Mouse (Mus musculus): Measurements from ENCODE around the gene Hprt. TPM values are rescaled to one million over a fixed set of nuclear protein-coding genes. Genes with fewer than 3 reads are reported as not detected.

The Hprt gene
- 98.8 and 114 TPM in 2 replicates for polyA plus RNA-seq (2015; fragmentation: Nextera tagmentation; extraction: Ambion mirVana)

- peak; percentile 98 for ATAC-seq
- H3K27me3 ChIP-seq (ENCODE audit: control insufficient read depth, insufficient read depth, low read depth, low read length), result no peaks in the 10 kb centered on the region
- 21% methylated on average over 61 of the region's 72 CpGs for WGBS
- no peaks in the 10 kb centered on the region for H3K9me3 ChIP-seq (replicated peaks; ENCODE audit: control insufficient read depth, low read length, poor library complexity, severe bottlenecking)
- H3K36me3 ChIP-seq (ENCODE audit: control insufficient read depth, insufficient read depth, low read length), result no peaks in the 10 kb centered on the region
- H3K4me3 ChIP-seq (ENCODE audit: low read depth, low read length), result peak within 1 kb of the TSS; percentile 46
- peak within 1 kb of the TSS; percentile 66 for H3K9ac ChIP-seq (ENCODE audit: low read depth, low read length)
- H3K4me2 ChIP-seq (ENCODE audit: low read length), result peak within 1 kb of the TSS; percentile 57
- H3K27ac ChIP-seq (ENCODE audit: low read length), result peak within 1 kb of the TSS; percentile 74
- H3K4me1 ChIP-seq (ENCODE audit: control insufficient read depth, insufficient read depth, low read length), result 0 out of 2 replicates have a peak, but pooled peaks cover 6% of the 10 kb centered on the region
These were observed at the start of gene Hprt for GRCm38 (mm10) chrX:52987905-52988783. TSS of gene Hprt (plus strand) at chrX:52988137.

GRCm38 (mm10) chrX:52945509-52945908 lies 42.4 kb upstream of the Hprt start:
- Histone ChIP-seq H3K27me3 (ENCODE audit: control insufficient read depth, insufficient read depth, low read depth, low read length) (no peaks in the 10 kb centered on the region), H3K4me2 (ENCODE audit: low read length) (no peak overlapping the region), H3K4me1 (ENCODE audit: control insufficient read depth, insufficient read depth, low read length) (no peaks in the 10 kb centered on the region), H3K36me3 (ENCODE audit: control insufficient read depth, insufficient read depth, low read length) (peaks cover 9% of the 10 kb centered on the region; the same call in 1 of the 2 replicates), H3K9me3 (replicated peaks; ENCODE audit: control insufficient read depth, low read length, poor library complexity, severe bottlenecking) (no peaks in the 10 kb centered on the region), H3K9ac (ENCODE audit: low read depth, low read length) (no peak overlapping the region), H3K4me3 (ENCODE audit: low read depth, low read length) (no peak overlapping the region), H3K27ac (ENCODE audit: low read length) (no peak overlapping the region)
- WGBS, result 83% methylated on average over 5 of the region's 5 CpGs
- ATAC-seq, result no peak

GRCm38 (mm10) chrX:52949713-52950112 lies 38.2 kb upstream of the Hprt start:
- no peak for ATAC-seq
- Histone ChIP-seq H3K4me1 (ENCODE audit: control insufficient read depth, insufficient read depth, low read length) (no peaks in the 10 kb centered on the region), H3K9ac (ENCODE audit: low read depth, low read length) (no peak overlapping the region), H3K9me3 (replicated peaks; ENCODE audit: control insufficient read depth, low read length, poor library complexity, severe bottlenecking) (no peaks in the 10 kb centered on the region), H3K4me2 (ENCODE audit: low read length) (no peak overlapping the region), H3K27ac (ENCODE audit: low read length) (no peak overlapping the region), H3K4me3 (ENCODE audit: low read depth, low read length) (no peak overlapping the region), H3K36me3 (ENCODE audit: control insufficient read depth, insufficient read depth, low read length) (peaks cover 2% of the 10 kb centered on the region), H3K27me3 (ENCODE audit: control insufficient read depth, insufficient read depth, low read depth, low read length) (no peaks in the 10 kb centered on the region)
- 62% methylated on average over 2 of the region's 2 CpGs for WGBS

- no peak overlapping the region for H3K4me2 ChIP-seq (ENCODE audit: low read length)
- 94% methylated on average over 4 of the region's 4 CpGs for WGBS
- no peak overlapping the region for H3K27ac ChIP-seq (ENCODE audit: low read length)
- H3K4me1 ChIP-seq (ENCODE audit: control insufficient read depth, insufficient read depth, low read length), result no peaks in the 10 kb centered on the region
- no peaks in the 10 kb centered on the region; the same call in none of the 2 replicates for H3K36me3 ChIP-seq (ENCODE audit: control insufficient read depth, insufficient read depth, low read length)
- no peak overlapping the region for H3K4me3 ChIP-seq (ENCODE audit: low read depth, low read length)
- no peak overlapping the region for H3K9ac ChIP-seq (ENCODE audit: low read depth, low read length)
- ATAC-seq, result no peak
- no peaks in the 10 kb centered on the region for H3K27me3 ChIP-seq (ENCODE audit: control insufficient read depth, insufficient read depth, low read depth, low read length)
- no peaks in the 10 kb centered on the region for H3K9me3 ChIP-seq (replicated peaks; ENCODE audit: control insufficient read depth, low read length, poor library complexity, severe bottlenecking)
These were observed 31.0 kb upstream of the Hprt start for GRCm38 (mm10) chrX:52956942-52957341.

- Histone ChIP-seq H3K9me3 (replicated peaks; ENCODE audit: control insufficient read depth, low read length, poor library complexity, severe bottlenecking) (no peaks in the 10 kb centered on the region), H3K4me2 (ENCODE audit: low read length) (no peak overlapping the region), H3K9ac (ENCODE audit: low read depth, low read length) (no peak overlapping the region), H3K4me3 (ENCODE audit: low read depth, low read length) (no peak overlapping the region), H3K36me3 (ENCODE audit: control insufficient read depth, insufficient read depth, low read length) (no peaks in the 10 kb centered on the region; the same call in 1 of the 2 replicates), H3K27ac (ENCODE audit: low read length) (no peak overlapping the region), H3K4me1 (ENCODE audit: control insufficient read depth, insufficient read depth, low read length) (no peaks in the 10 kb centered on the region), H3K27me3 (ENCODE audit: control insufficient read depth, insufficient read depth, low read depth, low read length) (no peaks in the 10 kb centered on the region)
- ATAC-seq, result no peak
- 61% methylated on average over 5 of the region's 5 CpGs for WGBS
These were observed 26.3 kb upstream of the Hprt start for GRCm38 (mm10) chrX:52961559-52962110.

GRCm38 (mm10) chrX:52965149-52965548 lies 22.8 kb upstream of the Hprt start:
- H3K4me2 ChIP-seq (ENCODE audit: low read length), result no peak overlapping the region
- no peaks in the 10 kb centered on the region for H3K27me3 ChIP-seq (ENCODE audit: control insufficient read depth, insufficient read depth, low read depth, low read length)
- no peaks in the 10 kb centered on the region for H3K9me3 ChIP-seq (replicated peaks; ENCODE audit: control insufficient read depth, low read length, poor library complexity, severe bottlenecking)
- no peak overlapping the region for H3K27ac ChIP-seq (ENCODE audit: low read length)
- H3K36me3 ChIP-seq (ENCODE audit: control insufficient read depth, insufficient read depth, low read length), result no peaks in the 10 kb centered on the region
- H3K4me3 ChIP-seq (ENCODE audit: low read depth, low read length), result no peak overlapping the region
- ATAC-seq, result no peak
- no peak overlapping the region for H3K9ac ChIP-seq (ENCODE audit: low read depth, low read length)
- 91% methylated on average over 2 of the region's 2 CpGs for WGBS
- no peaks in the 10 kb centered on the region for H3K4me1 ChIP-seq (ENCODE audit: control insufficient read depth, insufficient read depth, low read length)

GRCm38 (mm10) chrX:52971211-52972006 lies 16.5 kb upstream of the Hprt start:
- Histone ChIP-seq H3K4me3 (ENCODE audit: low read depth, low read length) (no peak overlapping the region), H3K36me3 (ENCODE audit: control insufficient read depth, insufficient read depth, low read length) (no peaks in the 10 kb centered on the region)

GRCm38 (mm10) chrX:52972129-52972528 lies 15.8 kb upstream of the Hprt start:
- no peak overlapping the region for H3K4me3 ChIP-seq (ENCODE audit: low read depth, low read length)
- no peak for ATAC-seq
- no peaks in the 10 kb centered on the region for H3K4me1 ChIP-seq (ENCODE audit: control insufficient read depth, insufficient read depth, low read length)
- H3K9ac ChIP-seq (ENCODE audit: low read depth, low read length), result no peak overlapping the region
- no peaks in the 10 kb centered on the region for H3K27me3 ChIP-seq (ENCODE audit: control insufficient read depth, insufficient read depth, low read depth, low read length)
- H3K27ac ChIP-seq (ENCODE audit: low read length), result no peak overlapping the region
- H3K4me2 ChIP-seq (ENCODE audit: low read length), result no peak overlapping the region
- WGBS, result 59% methylated on average over 1 of the region's 1 CpGs
- no peaks in the 10 kb centered on the region for H3K36me3 ChIP-seq (ENCODE audit: control insufficient read depth, insufficient read depth, low read length)
- no peaks in the 10 kb centered on the region for H3K9me3 ChIP-seq (replicated peaks; ENCODE audit: control insufficient read depth, low read length, poor library complexity, severe bottlenecking)

More at GRCm38 (mm10) chrX:52971211-52972006, 16.5 kb upstream of the Hprt start:
- no peaks in the 10 kb centered on the region for H3K27me3 ChIP-seq (ENCODE audit: control insufficient read depth, insufficient read depth, low read depth, low read length)
- ATAC-seq, result no peak
- H3K4me1 ChIP-seq (ENCODE audit: control insufficient read depth, insufficient read depth, low read length), result no peaks in the 10 kb centered on the region
- H3K9ac ChIP-seq (ENCODE audit: low read depth, low read length), result no peak overlapping the region
- WGBS, result 66% methylated on average over 3 of the region's 3 CpGs
- no peaks in the 10 kb centered on the region for H3K9me3 ChIP-seq (replicated peaks; ENCODE audit: control insufficient read depth, low read length, poor library complexity, severe bottlenecking)
- no peak overlapping the region for H3K4me2 ChIP-seq (ENCODE audit: low read length)
- H3K27ac ChIP-seq (ENCODE audit: low read length), result no peak overlapping the region

Measured in midbrain, embryonic 16.5 days (tissue).